Mouse (Mus musculus) lung, postnatal 14 days (tissue): Measurements from ENCODE around the gene Trim58.

ENCODE experiments used
- DNase-seq: peaks from one replicate; pipeline ENCODE4 v3.0.0; 2021

The Trim58 gene

GRCm38 (mm10) chr11:58658596-58658995 is 18.3 kb downstream of the Trim58 start, which contains the start of gene Olfr322:
Gene Olfr322 (plus strand): TSS chr11:58658782.
- DNase-seq, result no peak

GRCm38 (mm10) chr11:58669252-58669651 is 29.0 kb downstream of the Trim58 start:
- DNase-seq, result no peak

GRCm38 (mm10) chr11:58671825-58672224 is 31.6 kb downstream of the Trim58 start:
- DNase-seq, result no peak

- DNase-seq, result no peak
Measured at GRCm38 (mm10) chr11:58680799-58681198, 40.5 kb downstream of the Trim58 start, which contains the start of gene Olfr320. Gene Olfr320 (plus strand): TSS chr11:58681099.

- DNase-seq, result no peak
Measured at GRCm38 (mm10) chr11:58698862-58699261, 58.6 kb downstream of the Trim58 start, which contains the start of gene Olfr319. Gene Olfr319 (plus strand): TSS chr11:58699162.
